Mouse (Mus musculus): ENCODE results near the gene Mettl8.

Gene Mettl8

GRCm38 (mm10) chr2:71055300-71056114, at the start of gene Mettl8, which contains the start of gene Dcaf17:
Gene Mettl8, minus strand, starts transcription at chr2:71055583.
Gene Dcaf17, plus strand, starts transcription at chr2:71055328.
- peak; percentile 97 for DNase-seq (ENCODE audit: low spot score)

DNA sequence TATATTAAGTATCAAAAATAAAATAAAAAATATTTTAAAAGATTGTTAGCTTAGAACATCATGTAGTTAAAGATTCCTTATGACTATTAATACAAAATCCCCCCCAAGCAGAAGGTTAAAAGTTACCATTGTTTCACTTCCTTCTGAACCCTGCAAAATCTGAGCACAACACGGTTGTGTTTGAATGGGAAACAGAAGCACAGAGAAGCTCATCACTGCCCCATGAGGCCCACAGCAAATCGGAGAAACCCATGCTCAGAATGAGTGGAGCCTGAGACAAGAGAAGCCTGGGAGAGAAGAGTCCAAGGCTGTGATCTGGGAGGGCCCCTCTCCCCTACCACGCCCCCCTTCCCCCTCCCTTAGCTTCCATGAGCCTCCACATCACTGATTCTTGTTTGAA, 49.3 kb upstream of the Mettl8 start:
- no peak for DNase-seq (ENCODE audit: low spot score)

DNA sequence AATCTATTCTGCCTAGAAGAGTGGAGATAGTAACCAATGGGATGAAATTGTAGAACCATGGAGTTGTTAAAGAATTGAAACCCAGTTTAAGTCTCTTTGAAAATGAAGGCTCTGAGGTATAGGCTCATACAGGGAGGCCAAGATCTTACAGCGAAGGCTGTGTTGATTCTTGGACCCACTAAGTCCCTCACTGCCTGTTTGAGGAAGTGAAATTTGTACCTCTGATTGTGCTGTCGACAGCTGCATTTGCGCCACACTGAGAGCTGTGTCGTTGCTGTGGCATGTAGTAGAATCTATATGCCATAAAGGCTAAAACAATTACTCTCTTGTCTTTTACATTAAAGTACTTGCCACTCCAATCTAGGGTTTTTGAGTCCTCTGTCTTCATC, 47.9 kb upstream of the Mettl8 start:
- no peak for DNase-seq (ENCODE audit: low spot score)

DNA sequence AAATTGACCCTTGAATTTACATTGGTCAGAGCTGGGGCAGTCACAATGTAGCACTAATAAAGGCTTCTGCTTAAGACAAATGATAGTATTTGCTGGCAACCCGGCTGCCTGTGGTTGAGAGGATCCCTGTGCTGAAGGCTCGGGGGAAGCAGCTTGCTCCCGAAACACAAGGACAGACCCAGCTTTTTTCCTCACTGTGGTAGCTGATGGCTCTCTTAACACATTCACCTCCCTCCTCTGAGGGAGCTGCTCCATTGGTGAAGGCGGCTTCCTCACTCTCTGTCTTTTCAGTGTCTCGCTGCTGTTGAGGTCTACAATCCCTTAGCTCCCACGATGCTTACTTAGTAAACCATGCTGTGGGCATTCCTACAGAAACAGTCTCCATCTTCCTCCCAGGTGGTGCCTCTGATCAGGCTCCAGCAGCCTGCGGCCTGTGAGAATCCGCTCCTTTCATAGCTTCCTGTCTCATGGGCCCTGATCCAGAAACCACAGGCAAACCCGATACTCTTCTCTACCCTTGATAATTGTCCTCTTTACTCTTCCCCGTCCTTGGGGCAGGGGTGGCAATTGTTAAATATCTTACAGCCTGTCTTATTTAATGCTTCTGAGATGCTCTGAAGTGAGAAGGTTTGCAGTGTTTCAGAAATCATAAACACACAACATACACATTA, 47.4 kb upstream of the Mettl8 start:
- DNase-seq (ENCODE audit: low spot score), result no peak

DNA sequence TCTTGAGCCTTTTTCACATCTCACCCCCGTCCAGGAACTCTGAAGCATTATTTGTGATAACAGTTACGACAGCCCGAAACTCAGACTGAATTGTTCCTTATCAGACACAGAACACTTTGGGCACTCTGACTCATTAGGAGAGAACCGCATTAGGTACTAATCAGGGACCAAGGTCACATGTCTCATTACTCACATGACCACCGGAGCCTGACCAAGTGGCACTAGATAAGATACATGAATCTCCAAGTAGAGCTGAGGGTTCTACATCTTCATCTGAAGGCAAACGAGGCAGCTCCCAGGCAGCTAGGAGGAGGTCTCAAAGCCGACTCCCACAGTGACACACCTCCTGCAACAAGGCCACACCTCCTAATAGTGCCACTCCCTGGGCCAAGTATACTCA, 40.8 kb upstream of the Mettl8 start:
- no peak for DNase-seq (ENCODE audit: low spot score)

DNA sequence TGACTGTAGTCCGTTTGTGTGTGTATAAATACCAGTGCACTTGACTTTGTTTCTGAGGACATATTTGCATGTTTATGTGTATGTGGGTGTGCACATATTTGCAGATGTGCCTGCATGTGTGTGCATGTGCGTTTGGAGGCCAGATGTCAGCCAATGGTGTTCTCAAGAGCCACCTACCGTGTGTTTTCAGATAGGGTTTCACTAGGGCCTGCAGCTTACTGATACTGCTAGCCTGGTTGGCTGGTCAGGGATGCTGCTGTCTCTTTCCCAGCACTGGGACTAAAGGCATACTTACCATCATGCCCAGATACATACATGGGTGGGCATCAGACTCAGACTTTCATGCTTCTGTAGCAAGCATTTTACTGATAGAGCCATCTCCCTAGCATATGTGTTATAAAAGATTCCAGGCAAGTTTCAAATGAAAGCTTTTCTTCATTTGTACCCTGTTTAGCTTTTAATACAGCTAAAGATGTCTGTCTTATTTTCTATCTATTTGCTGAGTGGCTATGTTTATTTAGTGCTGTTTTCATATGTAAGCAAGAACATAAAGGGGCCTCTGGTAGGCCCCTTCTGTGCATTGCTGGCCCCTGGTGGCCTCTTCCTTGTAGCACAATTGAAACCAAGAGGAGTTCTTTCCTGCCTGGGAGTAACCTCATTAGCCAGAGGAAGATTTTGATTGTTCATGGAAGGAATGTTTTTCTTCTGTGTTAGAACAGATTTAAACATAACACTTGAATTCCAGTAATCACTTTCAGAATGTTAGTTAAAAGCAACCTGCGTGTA, 35.5 kb upstream of the Mettl8 start:
- DNase-seq (ENCODE audit: low spot score), result no peak

DNA sequence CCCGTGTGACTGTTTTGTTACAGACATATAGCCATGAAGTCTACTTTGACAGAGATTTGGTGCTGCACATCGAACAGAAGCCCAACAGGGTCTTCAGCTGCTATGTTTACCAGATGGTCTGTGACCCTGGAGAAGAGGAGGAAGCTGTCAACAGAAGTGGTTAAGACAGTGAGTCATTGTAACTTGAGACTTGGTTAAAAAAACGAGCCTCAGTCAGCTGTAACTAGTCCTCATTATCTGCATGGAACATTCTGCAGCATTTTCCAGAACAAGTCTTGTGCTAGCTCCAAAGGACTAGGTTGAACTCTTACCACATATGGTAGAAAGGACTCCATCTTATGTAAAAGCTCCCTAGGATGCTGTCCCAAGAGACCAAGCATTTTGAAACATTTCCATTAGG, 34.4 kb upstream of the Mettl8 start:
- no peak for DNase-seq (ENCODE audit: low spot score)

DNA sequence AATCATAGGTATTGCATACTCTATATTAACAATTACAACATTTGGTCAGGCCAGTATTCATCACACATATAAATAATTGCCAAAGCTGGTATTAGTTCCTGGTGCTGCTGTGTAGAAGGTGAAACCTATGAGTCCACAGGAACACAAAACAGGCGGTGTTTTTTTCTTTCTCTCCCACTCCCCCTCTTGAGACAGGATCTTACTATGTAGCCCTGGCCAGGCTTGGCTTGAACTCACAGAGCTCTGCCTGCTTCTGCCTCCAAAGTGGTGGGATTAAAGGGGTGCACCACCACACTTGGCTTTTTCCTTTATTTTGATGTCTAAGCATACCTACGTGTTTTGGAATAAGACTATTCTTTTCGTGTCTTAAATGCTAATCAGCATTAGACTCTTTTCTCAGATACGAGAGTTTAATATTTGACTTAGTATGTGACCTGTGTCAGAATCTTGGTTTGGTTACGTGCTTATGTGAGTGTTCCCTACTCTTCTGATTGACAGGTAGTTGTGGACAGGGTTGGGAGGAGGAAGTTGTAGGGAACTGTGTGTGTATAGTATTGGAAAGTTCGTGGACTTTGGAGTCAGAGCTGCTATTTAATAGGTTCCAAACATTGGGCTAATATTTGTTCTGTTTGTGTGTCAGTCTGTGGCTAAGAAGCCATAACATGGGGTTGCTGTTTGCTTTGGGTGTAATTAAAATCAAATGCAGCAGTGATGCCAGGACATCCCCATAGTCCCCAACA, 28.2 kb upstream of the Mettl8 start:
- DNase-seq (ENCODE audit: low spot score), result no peak

- DNase-seq (ENCODE audit: low spot score), result no peak
These were observed 27.0 kb upstream of the Mettl8 start for GRCm38 (mm10) chr2:71082416-71082815.

DNA sequence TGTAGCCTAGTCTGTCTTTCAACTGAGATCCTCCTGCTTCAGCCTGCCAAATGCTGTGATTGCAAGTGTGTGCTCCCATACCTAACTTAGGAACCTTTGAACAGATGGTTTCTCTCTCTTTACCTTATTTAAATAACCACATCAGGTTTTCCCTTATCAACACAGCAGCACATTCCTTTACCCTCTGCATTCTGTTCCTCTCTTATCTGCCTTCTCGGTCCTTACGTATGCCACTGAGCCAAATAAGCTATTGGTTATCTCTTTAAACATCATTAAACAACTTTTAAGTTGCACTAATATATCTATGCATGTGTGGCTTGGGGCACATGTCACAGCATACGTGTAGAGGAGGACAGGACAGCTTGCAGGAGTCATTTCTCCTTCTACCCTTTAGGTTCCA, 18.4 kb upstream of the Mettl8 start:
- DNase-seq (ENCODE audit: low spot score), result no peak

DNA sequence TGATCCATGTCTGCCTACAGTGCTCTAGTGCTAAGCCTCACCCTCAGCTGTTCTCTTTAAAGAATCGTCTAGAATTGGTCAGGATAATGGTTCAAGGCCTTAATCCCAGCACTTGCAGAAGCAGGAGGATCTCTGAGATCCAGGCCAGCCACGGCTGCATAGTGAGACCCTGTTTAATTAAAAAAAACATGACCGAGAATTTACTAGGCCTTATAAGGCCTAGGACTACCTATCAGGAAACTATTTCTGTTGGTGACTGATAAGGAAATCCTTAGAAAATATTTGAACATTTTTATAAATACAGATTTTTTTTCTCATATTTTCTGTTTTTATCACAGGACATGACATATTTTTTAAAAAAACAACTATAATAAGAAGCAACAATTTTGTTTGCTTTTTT, 17.9 kb upstream of the Mettl8 start:
- no peak for DNase-seq (ENCODE audit: low spot score)

- no peak for DNase-seq (ENCODE audit: low spot score)
These were observed 16.2 kb upstream of the Mettl8 start for GRCm38 (mm10) chr2:71071601-71072000.

DNA sequence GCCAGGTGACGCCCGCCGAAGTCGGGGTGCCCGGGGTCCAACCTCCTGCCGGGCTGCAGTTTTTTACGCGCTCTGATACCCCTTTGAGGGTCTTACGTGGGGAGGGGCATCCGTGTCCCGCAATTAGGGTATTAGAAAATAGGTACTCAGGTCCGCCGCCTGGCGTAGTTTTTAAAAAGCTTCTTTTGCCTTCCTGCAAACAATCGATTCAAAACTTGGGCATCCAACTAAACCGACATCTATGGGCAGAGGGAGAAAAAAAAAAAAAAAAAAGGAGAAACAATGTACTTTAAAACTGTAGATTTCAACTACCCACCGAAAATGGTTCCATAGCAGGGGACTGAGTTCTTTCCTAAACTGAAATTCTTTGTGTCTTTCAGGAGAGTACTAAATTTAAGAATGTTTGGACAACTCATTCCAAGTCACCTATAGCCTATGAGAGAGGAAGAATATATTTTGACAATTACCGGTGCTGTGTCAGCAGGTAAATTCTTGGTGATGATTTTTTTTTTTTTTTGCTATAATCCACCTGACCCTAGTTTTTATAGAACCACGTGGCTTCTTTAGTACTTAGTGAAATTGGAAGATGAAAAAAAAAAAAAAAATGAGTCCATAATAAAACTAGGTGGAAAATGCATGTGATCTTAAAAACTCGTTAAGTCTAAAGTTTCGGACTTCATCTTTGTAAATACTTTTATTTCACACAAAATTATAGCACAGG, 892 bp upstream of the Mettl8 start:
- DNase-seq (ENCODE audit: low spot score), result no peak

DNA sequence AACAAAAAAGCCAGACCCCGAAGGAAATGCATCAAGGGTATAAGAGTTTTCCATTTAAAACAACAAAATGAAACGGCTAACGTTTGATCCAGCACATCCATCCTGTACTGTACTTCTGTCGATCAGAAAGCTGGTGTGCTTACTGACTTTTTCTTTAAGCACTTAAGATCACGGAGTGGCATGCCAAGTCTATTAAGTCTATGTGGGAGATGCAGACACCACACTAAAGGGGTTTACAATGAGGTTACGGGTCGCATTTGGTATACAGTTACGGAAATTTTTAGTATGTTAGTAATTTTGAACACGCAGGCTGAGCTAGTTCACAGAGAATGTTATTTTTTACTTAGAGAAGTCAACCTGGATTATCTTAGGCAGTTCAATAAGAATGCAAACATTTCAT, 667 bp downstream of the Mettl8 start:
- no peak for DNase-seq (ENCODE audit: low spot score)

DNA sequence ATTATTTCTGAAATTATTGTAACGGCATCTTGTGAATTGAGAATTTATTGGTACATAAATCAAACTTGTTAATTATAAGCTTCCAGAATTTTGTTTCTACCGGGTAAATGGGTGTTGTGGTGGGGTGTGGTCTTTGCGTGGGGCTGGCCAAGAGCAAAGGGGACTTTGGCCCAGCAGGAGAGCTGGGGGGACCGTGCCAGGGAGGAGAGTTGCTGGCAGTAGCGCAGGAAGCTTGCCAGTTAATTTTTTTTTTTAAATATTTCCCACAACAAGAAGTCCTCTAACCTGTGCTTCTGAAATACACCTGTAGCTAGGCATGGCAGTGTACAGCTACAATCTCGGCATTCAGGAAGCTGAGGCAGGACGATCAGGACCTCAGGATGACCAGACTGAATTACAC, 4.9 kb downstream of the Mettl8 start:
- no peak for DNase-seq (ENCODE audit: low spot score)

- DNase-seq (ENCODE audit: low spot score), result no peak
These were observed 6.5 kb downstream of the Mettl8 start for GRCm38 (mm10) chr2:71048896-71049295.

- DNase-seq (ENCODE audit: low spot score), result no peak
These were observed 8.5 kb downstream of the Mettl8 start for GRCm38 (mm10) chr2:71046751-71047320.

DNA sequence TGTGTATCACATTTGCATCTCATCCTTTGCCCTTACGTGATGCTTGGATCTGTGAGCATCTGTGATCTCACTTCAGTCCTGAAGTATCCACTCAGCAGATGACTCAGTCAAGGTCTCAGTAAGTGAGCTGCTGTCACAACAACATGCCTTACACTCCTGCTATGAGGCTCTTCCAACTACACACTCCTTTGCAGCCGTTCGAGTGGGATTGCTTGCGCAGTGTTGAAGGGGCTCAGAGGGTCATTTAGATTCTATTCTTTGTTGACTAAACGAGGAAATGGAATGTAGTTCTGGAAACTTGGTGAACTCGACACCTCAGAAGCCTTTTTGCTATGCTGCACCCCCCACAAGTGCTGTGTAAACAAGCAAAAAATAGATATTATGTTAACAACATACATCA, 9.2 kb downstream of the Mettl8 start:
- no peak for DNase-seq (ENCODE audit: low spot score)

GRCm38 (mm10) chr2:71039522-71040121, 15.8 kb downstream of the Mettl8 start:
- DNase-seq (ENCODE audit: low spot score), result peak; percentile 70

GRCm38 (mm10) chr2:71037447-71037846, 17.9 kb downstream of the Mettl8 start:
- DNase-seq (ENCODE audit: low spot score), result no peak

GRCm38 (mm10) chr2:71033987-71034386, 21.4 kb downstream of the Mettl8 start:
- no peak for DNase-seq (ENCODE audit: low spot score)
